Mouse (Mus musculus): ENCODE data around the gene Gm20517. TPM values are rescaled to one million over a fixed set of nuclear protein-coding genes. Genes with fewer than 3 reads are reported as not detected.

Gene Gm20517
- polyA plus RNA-seq, 1 experiment = 1.7 TPM

DNA sequence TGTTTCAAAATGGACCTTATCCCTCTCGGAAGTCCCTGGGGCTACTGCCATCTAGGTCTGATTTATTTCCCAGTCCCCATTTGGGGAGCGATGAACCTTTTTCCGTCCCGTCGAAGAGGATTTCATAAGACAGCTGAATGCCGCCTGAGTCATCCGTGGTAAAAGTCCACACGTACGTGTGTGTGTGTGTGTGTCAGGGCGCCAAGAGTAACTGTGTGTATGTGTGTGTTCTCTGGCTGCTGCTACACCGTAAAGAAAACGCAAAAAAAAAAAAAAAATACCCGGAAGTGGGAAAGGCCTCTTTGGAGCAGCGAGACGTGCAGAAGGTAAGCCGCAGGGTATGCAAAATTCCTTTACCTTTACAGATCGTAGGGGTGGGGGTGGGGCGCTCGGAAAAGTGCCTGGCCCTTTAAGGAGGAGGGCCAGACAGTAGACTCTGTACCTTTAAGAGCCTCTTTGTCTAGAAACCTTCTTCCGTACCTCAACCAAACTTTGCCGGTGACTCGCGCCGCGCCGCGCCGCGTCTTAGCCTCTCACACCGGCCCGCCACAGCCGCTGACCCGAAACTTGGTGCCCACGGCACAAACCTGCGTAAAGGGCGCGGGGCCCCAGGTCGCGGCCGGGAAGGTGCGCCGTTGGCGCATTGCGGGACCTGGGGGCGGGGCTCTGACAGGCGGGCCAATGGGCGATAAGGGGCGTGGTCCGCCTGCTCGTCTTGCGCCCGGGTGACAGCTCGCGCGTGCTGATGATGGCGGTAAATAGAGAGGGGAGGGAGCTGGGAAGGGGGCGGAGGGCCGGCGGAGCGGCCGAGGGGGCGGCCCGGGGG, 17.7 kb downstream of the Gm20517 start:
- Histone ChIP-seq H3K36me3 (ENCODE audit: control insufficient read depth, insufficient read depth, low read length) (peaks cover 4% of the 10 kb centered on the region; the same call in 1 of the 2 replicates), H3K4me1 (ENCODE audit: control insufficient read depth, insufficient read depth, insufficient read length, low read length) (peaks cover 17% of the 10 kb centered on the region; the same call in 1 of the 2 replicates), H3K4me3 (ENCODE audit: low read depth, low read length) (peak overlapping the region; percentile 84), H3K27me3 (ENCODE audit: control insufficient read depth, insufficient read depth, low read length) (no peaks in the 10 kb centered on the region), H3K27ac (ENCODE audit: insufficient read depth, low read depth, low read length) (peak overlapping the region; percentile 92)
- under 1% methylated on average over 63 of the region's 63 CpGs for WGBS
- TF ChIP-seq CTCF (IDR thresholded peaks at IDR 0.05; ENCODE audit: extremely low read depth, insufficient read length, insufficient replicate concordance, low read depth, low read length) (no peak), POLR2A (IDR thresholded peaks at IDR 0.05; ENCODE audit: low read depth, low read length) (0 out of 2 replicates have a peak, but pooled peaks have one; percentile 25)

DNA sequence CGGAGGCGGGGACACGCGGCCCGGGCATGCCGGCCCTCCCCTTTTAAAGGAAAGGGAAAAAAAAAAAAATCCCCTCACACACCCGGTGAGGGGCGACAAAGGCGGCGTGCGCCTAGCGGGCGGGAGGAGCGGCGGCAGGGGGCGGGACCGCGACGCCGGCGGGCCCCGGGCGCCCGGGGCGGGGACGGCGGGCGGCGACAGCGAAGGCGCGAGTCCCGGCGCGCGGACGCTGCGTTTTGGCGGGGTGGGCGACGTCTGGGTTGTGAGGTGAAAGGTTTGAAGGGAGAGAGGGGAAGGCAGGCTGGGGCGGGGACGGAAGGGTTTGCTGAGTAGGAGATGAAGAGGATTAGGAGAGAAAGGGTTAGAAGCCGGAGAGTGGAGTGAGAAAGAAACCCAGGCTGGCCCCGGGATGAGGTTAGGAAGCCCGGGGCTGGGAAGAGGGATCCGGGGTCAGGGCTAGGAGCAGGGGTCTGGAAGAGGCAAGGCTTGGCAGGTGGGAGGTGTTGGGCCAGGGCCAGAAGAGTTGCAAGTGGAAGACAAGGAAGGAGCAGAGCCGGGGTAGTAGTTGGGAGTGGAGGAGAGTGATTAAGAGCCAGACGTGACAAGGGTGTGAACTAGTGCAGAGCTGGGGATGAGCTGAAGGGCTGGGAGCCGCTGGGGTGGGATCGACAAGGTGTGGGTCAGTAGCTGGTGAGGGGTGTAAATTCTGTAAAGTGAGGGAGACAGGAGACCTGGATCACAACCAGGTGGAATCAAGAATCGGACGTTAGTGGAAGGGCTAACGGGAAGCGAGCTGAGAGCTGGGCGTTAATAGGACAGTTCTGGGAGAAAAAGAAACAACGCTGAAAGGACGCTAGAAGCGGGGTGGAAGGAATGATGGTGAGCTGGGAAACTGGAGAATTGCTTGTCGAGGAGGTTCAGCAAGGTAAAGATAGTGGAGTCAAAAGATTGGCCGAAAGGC, 18.6 kb downstream of the Gm20517 start:
- TF ChIP-seq CTCF (IDR thresholded peaks at IDR 0.05; ENCODE audit: extremely low read depth, insufficient read length, insufficient replicate concordance, low read depth, low read length) (peak; percentile 25; the same call in 1 of the 2 replicates), POLR2A (IDR thresholded peaks at IDR 0.05; ENCODE audit: low read depth, low read length) (no peak; the same call in 1 of the 2 replicates)
- H3K27ac ChIP-seq (ENCODE audit: insufficient read depth, low read depth, low read length) = peak overlapping the region; percentile 57
- H3K4me3 ChIP-seq (ENCODE audit: low read depth, low read length) = peak overlapping the region; percentile 84
- peaks cover 4% of the 10 kb centered on the region; the same call in 1 of the 2 replicates for H3K36me3 ChIP-seq (ENCODE audit: control insufficient read depth, insufficient read depth, low read length)
- H3K4me1 ChIP-seq (ENCODE audit: control insufficient read depth, insufficient read depth, insufficient read length, low read length) = peaks cover 17% of the 10 kb centered on the region; the same call in 1 of the 2 replicates
- under 1% methylated on average over 61 of the region's 61 CpGs for WGBS
- no peaks in the 10 kb centered on the region for H3K27me3 ChIP-seq (ENCODE audit: control insufficient read depth, insufficient read depth, low read length)

DNA sequence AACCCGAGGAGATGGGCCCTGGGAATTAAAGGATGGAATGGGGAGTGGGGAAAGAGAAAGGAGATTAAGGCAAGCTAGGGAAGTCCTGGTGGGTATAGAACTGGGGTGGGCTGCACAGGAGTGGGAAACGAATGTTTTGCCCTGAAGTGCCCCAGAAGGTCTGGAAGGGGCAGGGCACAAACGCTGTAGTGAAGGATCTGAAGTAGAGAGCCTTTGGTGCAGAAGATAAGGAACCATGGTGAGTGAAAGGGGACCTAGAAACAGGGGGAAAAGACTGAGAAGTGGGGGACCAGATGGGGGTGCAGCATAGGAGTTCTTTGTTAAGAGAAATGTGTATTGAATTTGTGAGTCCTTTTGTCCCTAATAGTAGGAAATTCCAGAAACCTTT, 19.3 kb downstream of the Gm20517 start, which contains the start of gene Usp49:
Usp49 (plus strand) TSS at position 13 of the 388 bp plus-strand sequence.
- H3K27ac ChIP-seq (ENCODE audit: insufficient read depth, low read depth, low read length) = peak within 1 kb of the TSS; percentile 57
- H3K36me3 ChIP-seq (ENCODE audit: control insufficient read depth, insufficient read depth, low read length) = peaks cover 2% of the 10 kb centered on the region; the same call in 1 of the 2 replicates

DNA sequence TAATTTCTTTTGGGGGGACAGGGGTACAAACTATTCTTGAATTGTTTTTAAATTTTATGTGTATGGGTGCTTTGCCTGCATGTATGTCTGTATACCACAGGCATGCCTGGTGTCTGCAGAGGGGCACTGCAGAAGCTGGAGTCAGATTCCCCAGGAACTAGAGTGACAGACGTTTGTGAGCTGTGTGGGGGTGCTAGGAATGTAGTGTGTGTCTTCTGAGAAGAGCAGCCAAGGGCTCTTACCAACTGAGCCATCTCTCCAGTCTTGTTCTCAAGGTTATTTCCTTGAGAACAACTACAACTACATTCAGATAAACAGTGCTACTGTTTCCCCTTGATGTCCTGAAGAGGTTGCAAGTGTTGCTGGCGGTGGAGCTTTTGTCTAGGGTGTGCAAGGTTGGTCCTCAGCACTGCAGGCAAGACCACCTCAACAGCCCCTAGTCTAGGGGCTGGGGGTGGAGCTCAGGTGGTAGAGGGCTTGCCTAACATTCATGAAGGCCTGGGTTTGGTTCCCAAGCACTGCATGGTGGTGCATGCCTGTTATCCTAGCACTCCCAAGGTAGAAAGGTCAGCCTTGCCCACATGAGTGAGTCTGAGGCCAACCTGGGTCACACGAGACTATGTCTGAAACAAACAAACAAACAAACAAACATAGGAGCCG, 20.9 kb downstream of the Gm20517 start:
- TF ChIP-seq POLR2A (IDR thresholded peaks at IDR 0.05; ENCODE audit: low read depth, low read length) (no peak), CTCF (IDR thresholded peaks at IDR 0.05; ENCODE audit: extremely low read depth, insufficient read length, insufficient replicate concordance, low read depth, low read length) (no peak)
- Histone ChIP-seq H3K27me3 (ENCODE audit: control insufficient read depth, insufficient read depth, low read length) (no peaks in the 10 kb centered on the region), H3K4me1 (ENCODE audit: control insufficient read depth, insufficient read depth, insufficient read length, low read length) (peaks cover 17% of the 10 kb centered on the region; the same call in 1 of the 2 replicates), H3K36me3 (ENCODE audit: control insufficient read depth, insufficient read depth, low read length) (0 out of 2 replicates have a peak, but pooled peaks cover 2% of the 10 kb centered on the region), H3K4me3 (ENCODE audit: low read depth, low read length) (no peak overlapping the region), H3K27ac (ENCODE audit: insufficient read depth, low read depth, low read length) (no peak overlapping the region)
- 40% methylated on average over 4 of the region's 4 CpGs for WGBS

More for the DNA sequence above, 19.3 kb downstream of the Gm20517 start, which contains the start of gene Usp49:
- TF ChIP-seq CTCF (IDR thresholded peaks at IDR 0.05; ENCODE audit: extremely low read depth, insufficient read length, insufficient replicate concordance, low read depth, low read length) = no peak
- TF ChIP-seq POLR2A (IDR thresholded peaks at IDR 0.05; ENCODE audit: low read depth, low read length) = no peak
- Histone ChIP-seq H3K27me3 (ENCODE audit: control insufficient read depth, insufficient read depth, low read length) (no peaks in the 10 kb centered on the region), H3K4me3 (ENCODE audit: low read depth, low read length) (peak within 1 kb of the TSS; percentile 84), H3K4me1 (ENCODE audit: control insufficient read depth, insufficient read depth, insufficient read length, low read length) (peaks cover 17% of the 10 kb centered on the region; the same call in 1 of the 2 replicates)
- 3% methylated on average over 3 of the region's 3 CpGs for WGBS

DNA sequence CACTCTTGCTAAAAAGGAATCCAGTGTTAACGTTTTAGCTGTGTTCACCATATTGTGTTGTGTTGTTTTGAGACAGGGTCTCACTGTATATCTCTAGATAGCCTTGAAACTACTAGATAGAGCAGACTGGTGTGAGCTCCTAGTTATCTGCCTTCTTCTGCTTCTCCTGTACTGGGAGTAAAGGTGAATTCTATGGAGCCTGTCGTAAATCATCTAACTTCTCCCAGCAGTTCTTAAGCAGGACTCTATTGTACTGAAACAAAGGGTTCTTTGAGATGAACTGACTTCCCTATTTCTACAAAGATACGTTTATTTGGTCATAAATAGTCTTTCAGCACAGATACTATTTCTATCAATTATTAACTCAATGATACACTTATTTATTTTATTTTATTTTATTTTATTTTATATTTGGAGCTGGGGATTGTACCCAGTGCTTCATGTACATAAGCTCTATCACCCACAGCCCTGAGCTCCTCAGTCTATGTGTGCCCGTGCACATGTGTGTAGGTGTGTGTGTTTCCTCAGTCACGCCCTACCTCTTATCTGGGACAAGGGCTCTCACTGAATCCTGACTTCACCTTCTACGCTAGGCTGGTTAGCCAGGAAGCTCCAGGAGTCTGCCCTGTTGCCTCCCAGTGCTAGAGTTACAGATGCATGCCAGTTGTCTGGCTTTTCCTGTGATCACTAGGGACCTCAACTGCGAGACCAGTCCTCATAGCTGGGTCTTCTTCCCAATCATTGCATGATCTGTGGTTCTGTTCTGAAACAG, 22.8 kb downstream of the Gm20517 start:
- Histone ChIP-seq H3K27ac (ENCODE audit: insufficient read depth, low read depth, low read length) (peak overlapping the region; percentile 81), H3K4me3 (ENCODE audit: low read depth, low read length) (no peak overlapping the region), H3K27me3 (ENCODE audit: control insufficient read depth, insufficient read depth, low read length) (no peaks in the 10 kb centered on the region), H3K36me3 (ENCODE audit: control insufficient read depth, insufficient read depth, low read length) (0 out of 2 replicates have a peak, but pooled peaks cover 2% of the 10 kb centered on the region), H3K4me1 (ENCODE audit: control insufficient read depth, insufficient read depth, insufficient read length, low read length) (peaks cover 15% of the 10 kb centered on the region; the same call in 1 of the 2 replicates)
- TF ChIP-seq CTCF (IDR thresholded peaks at IDR 0.05; ENCODE audit: extremely low read depth, insufficient read length, insufficient replicate concordance, low read depth, low read length) (no peak), POLR2A (IDR thresholded peaks at IDR 0.05; ENCODE audit: low read depth, low read length) (no peak)
- WGBS = 24% methylated on average over 7 of the region's 7 CpGs

DNA sequence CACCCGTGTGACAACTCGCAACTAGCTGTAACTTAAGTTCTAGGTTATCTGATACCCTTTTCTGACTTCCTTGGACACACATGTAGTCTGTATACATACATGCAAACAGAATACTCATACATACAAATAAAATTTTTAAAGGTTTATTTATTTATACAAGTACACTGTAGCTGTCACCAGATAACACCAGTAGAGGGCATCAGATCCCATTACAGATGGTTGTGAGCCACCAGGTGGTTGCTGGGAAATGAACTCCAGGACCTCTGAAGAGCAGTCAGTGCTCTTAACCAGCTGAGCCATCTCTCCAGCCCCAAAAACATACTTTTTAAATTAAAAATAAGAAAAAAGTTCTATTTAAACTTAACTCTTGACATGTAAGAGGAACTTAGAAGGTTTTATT, 31.6 kb downstream of the Gm20517 start:
- no peak for TF ChIP-seq POLR2A (IDR thresholded peaks at IDR 0.05; ENCODE audit: low read depth, low read length)
- H3K4me1 ChIP-seq (ENCODE audit: control insufficient read depth, insufficient read depth, insufficient read length, low read length) = no peaks in the 10 kb centered on the region
- H3K36me3 ChIP-seq (ENCODE audit: control insufficient read depth, insufficient read depth, low read length) = no peaks in the 10 kb centered on the region
- H3K4me3 ChIP-seq (ENCODE audit: low read depth, low read length) = no peak overlapping the region
- H3K27ac ChIP-seq (ENCODE audit: insufficient read depth, low read depth, low read length) = no peak overlapping the region
- H3K27me3 ChIP-seq (ENCODE audit: control insufficient read depth, insufficient read depth, low read length) = no peaks in the 10 kb centered on the region
- WGBS = 85% methylated on average over 2 of the region's 2 CpGs
